Mouse (Mus musculus) neural tube, embryonic 15.5 days (tissue): ENCODE measurements around the gene Gps2. TPM values are rescaled to one million over a fixed set of nuclear protein-coding genes. Genes with fewer than 3 reads are reported as not detected.
"Not testable (repeated sequence)": the region's sequence is repeated elsewhere in the genome, so short reads cannot be mapped to it uniquely, and the experiment has no call there.

Experiments used
- ATAC-seq: fragments of 200-750 bp; cut with Nextera tagmentation; 2 replicates; pipeline ENCODE4 v1.8.0; 2017; ENCODE audit warnings: mild to moderate bottlenecking, moderate TSS enrichment, moderate library complexity; ENCODE audit not compliant: low FRiP score
- H3K27ac ChIP-seq: fragments of 300-500 bp; sonication (generic); replicated peaks from 2 replicates; pipeline ENCODE4 v1.5.1; 2015; ENCODE audit warnings: mild to moderate bottlenecking, inconsistent platforms
- H3K27me3 ChIP-seq: fragments of 300-500 bp; sonication (generic); replicated peaks from 2 replicates; pipeline ENCODE4 v1.6.1; 2015; ENCODE audit warnings: inconsistent platforms
- H3K36me3 ChIP-seq: fragments of 300-500 bp; sonication (generic); 2 replicates; pipeline ENCODE4 v1.6.1; 2015; ENCODE audit warnings: inconsistent platforms
- H3K4me1 ChIP-seq: fragments of 300-500 bp; sonication (generic); 2 replicates; pipeline ENCODE4 v1.6.1; 2015; ENCODE audit warnings: inconsistent platforms
- H3K4me2 ChIP-seq: fragments of 300-500 bp; sonication (generic); 2 replicates; pipeline ENCODE4 v1.6.1; 2015; ENCODE audit warnings: inconsistent platforms, mild to moderate bottlenecking, moderate library complexity
- H3K4me3 ChIP-seq: fragments of 300-500 bp; sonication (generic); replicated peaks from 2 replicates; pipeline ENCODE4 v1.5.1; 2015; ENCODE audit warnings: mild to moderate bottlenecking, inconsistent platforms
- H3K9ac ChIP-seq: fragments of 300-500 bp; sonication (generic); replicated peaks from 2 replicates; pipeline ENCODE4 v1.6.1; 2015; ENCODE audit warnings: mild to moderate bottlenecking, inconsistent platforms
- H3K9me3 ChIP-seq: fragments of 300-500 bp; sonication (generic); replicated peaks from 2 replicates; pipeline ENCODE4 v1.6.1; 2016; ENCODE audit warnings: inconsistent platforms
- WGBS: fragments of 180-500 bp; shearing (Covaris S2); methylation state at CpG from one replicate; pipeline ENCODE4 v1.1.7; 2015; ENCODE audit warnings: mixed read lengths; 5-methylcytosine and 5-hydroxymethylcytosine counted together
- microRNA-seq: library from miRNA; unstranded; fragments of <30 nt; microRNA quantifications from one replicate; pipeline ENCODE4, GENCODE M21; 2017
- polyA plus RNA-seq: library from polyadenylated mRNA; unstranded; fragments of >200 nt; fragmentation: Nextera tagmentation; extraction: Ambion mirVana; gene quantifications from 2 replicates; pipeline ENCODE4 v1.2.1, GENCODE M21; 2015

Gps2 gene
- polyA plus RNA-seq, 1 experiment from 2014 or later, result 63.1 TPM

DNA sequence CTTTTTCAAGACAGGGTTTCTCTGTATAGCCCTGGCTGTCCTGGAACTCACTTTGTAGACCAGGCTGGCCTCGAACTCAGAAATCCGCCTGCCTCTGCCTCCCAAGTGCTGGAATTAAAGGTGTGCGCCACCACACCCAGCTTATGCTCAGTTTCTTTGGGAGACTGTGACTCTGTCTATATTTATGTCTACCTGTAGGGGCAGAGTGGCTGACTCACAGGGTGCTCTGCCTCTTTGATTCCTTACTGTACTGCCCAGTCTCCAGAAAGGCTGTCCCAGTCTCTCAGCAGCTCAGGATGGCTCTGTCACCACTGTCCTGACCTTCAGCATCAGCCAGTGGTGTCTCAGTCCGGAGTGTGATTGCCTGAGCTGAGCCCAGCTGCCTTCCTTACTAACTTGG, 41.9 kb downstream of the Gps2 start:
- H3K4me1 ChIP-seq, ATAC-seq, H3K36me3 ChIP-seq, H3K4me3 ChIP-seq, H3K27me3 ChIP-seq, H3K27ac ChIP-seq, H3K4me2 ChIP-seq, H3K9ac ChIP-seq, H3K9me3 ChIP-seq: not testable (repeated sequence)
- 77% methylated on average over 4 of the region's 4 CpGs for WGBS

DNA sequence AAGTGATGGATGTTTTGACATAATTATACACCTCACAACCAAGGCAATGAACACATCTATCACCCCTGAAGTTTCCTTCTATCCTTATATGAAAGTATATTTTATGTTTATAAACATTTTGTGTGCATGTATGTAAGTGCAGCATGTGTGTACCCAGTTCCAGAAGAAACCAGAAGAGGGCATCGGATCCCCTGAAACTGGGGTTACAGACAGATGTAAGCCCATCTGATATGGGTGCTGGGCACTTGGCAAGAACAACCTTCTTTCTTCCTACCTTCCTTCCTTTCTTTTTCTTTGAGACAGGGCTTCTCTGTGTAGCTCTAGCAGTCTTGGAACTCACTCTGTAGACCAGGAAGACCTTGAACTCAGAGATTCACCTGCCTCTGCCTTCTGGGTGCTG, 42.5 kb downstream of the Gps2 start:
- Histone ChIP-seq H3K9ac (no peak overlapping the region), H3K9me3 (no peaks in the 10 kb centered on the region), H3K4me1 (no peaks in the 10 kb centered on the region), H3K4me2 (no peak overlapping the region), H3K4me3 (no peak overlapping the region), H3K36me3 (no peaks in the 10 kb centered on the region), H3K27me3 (peaks cover 12% of the 10 kb centered on the region; the same call in 1 of the 2 replicates), H3K27ac (no peak overlapping the region)
- WGBS, result 68% methylated on average over 1 of the region's 1 CpGs
- ATAC-seq, result no peak

GRCm38 (mm10) chr11:69960616-69961015, 46.9 kb downstream of the Gps2 start:
- Histone ChIP-seq H3K4me1 (peaks cover 6% of the 10 kb centered on the region; the same call in 1 of the 2 replicates), H3K36me3 (no peaks in the 10 kb centered on the region), H3K27me3 (peaks cover 55% of the 10 kb centered on the region), H3K27ac (no peak overlapping the region), H3K9me3 (no peaks in the 10 kb centered on the region), H3K4me2 (no peak overlapping the region), H3K4me3 (no peak overlapping the region), H3K9ac (no peak overlapping the region)
- ATAC-seq, result no peak
- 39% methylated on average over 5 of the region's 5 CpGs for WGBS

GRCm38 (mm10) chr11:69961841-69962240, 48.2 kb downstream of the Gps2 start:
- Histone ChIP-seq H3K27me3 (peaks cover 66% of the 10 kb centered on the region), H3K36me3 (no peaks in the 10 kb centered on the region), H3K4me3 (no peak overlapping the region), H3K9me3 (no peaks in the 10 kb centered on the region), H3K4me1 (peaks cover 17% of the 10 kb centered on the region), H3K4me2 (no peak overlapping the region), H3K27ac (no peak overlapping the region), H3K9ac (no peak overlapping the region)
- ATAC-seq, result no peak
- WGBS, result 44% methylated on average over 5 of the region's 5 CpGs

DNA sequence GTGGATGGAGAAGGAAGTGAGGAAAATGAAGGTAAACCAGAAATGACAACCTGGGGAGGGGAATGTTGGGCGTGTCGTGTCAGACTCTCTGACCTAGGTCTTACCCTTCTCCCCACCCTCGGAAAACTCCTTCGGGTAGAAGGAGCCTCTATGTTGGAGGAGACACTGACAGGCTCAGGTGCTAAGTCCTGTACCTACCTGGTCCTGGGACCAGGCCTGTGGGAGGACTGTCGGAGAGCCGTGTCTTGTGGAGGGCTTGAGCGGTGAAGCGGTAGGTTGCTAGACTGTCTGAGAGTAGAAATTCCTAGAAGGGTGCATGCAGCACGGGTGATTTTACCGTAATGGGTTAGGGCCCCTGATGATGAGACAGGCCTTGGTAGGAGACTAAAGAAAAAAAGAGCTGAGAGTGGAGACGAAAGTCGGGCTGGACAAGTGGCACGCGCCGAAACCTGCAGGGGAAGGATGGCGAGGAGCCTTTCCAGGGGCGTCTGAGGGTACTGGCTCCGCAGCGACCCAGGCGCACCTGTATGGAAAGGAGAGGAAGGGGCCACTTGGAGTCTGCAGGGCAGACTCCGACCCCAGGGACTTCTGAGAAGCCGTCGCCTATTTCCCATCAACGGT, 51.1 kb downstream of the Gps2 start, which contains the start of gene Cldn7:
Cldn7 (plus strand) TSS at position 130 of the 621 bp plus-strand sequence.
- 18% methylated on average over 24 of the region's 24 CpGs for WGBS
- H3K4me1 ChIP-seq, result peaks cover 18% of the 10 kb centered on the region
- no peak for ATAC-seq
- no peak within 1 kb of the TSS for H3K27ac ChIP-seq
- H3K9ac ChIP-seq, result no peak within 1 kb of the TSS
- H3K4me2 ChIP-seq, result peak within 1 kb of the TSS; percentile 34
- no peaks in the 10 kb centered on the region for H3K9me3 ChIP-seq
- H3K36me3 ChIP-seq, result peaks cover 18% of the 10 kb centered on the region
- peaks cover 83% of the 10 kb centered on the region for H3K27me3 ChIP-seq
- peak within 1 kb of the TSS; percentile 14; the same call in 1 of the 2 replicates for H3K4me3 ChIP-seq

GRCm38 (mm10) chr11:69965271-69966005, 51.8 kb downstream of the Gps2 start:
- peaks cover 83% of the 10 kb centered on the region for H3K27me3 ChIP-seq
- H3K4me1 ChIP-seq, result peaks cover 18% of the 10 kb centered on the region
- no peaks in the 10 kb centered on the region for H3K9me3 ChIP-seq
- ATAC-seq, result no peak
- H3K4me2 ChIP-seq, result peak overlapping the region; percentile 49
- WGBS, result 1% methylated on average over 48 of the region's 49 CpGs
- H3K27ac ChIP-seq, result no peak overlapping the region
- H3K4me3 ChIP-seq, result peak overlapping the region; percentile 17; the same call in 1 of the 2 replicates
- H3K9ac ChIP-seq, result no peak overlapping the region
- peaks cover 23% of the 10 kb centered on the region for H3K36me3 ChIP-seq

Small RNA genes lying within 50 kb of the gene (microRNA-seq; reads per million reads assigned to microRNA genes)
- gene Mir6924, result not detected

Other genes starting within 250 kb of the Gps2 start
- 9.0 and 13.0 TPM in 2 replicates for gene Cd68, start 247.7 kb upstream of the Gps2 start, polyA plus RNA-seq
- 437 and 477 TPM in 2 replicates for gene Eif4a1, start 241.5 kb upstream of the Gps2 start, polyA plus RNA-seq
- gene Senp3, start 231.8 kb upstream of the Gps2 start, polyA plus RNA-seq, result 90.8 and 109 TPM in 2 replicates
- gene Tnfsf13, start 228.1 kb upstream of the Gps2 start, polyA plus RNA-seq, result 0.19 and 0.43 TPM in 2 replicates
- 4.1 and 5.3 TPM in 2 replicates for gene Tnfsf12, start 218.0 kb upstream of the Gps2 start, polyA plus RNA-seq
- 1.8 and 2.3 TPM in 2 replicates for gene Tnfsfm13, start 217.8 kb upstream of the Gps2 start, polyA plus RNA-seq
- 13.2 and 18.7 TPM in 2 replicates for gene Polr2a, start 155.3 kb upstream of the Gps2 start, polyA plus RNA-seq
- gene Slc35g3, start 151.9 kb upstream of the Gps2 start, polyA plus RNA-seq, result 0.19 TPM in 1 of 2 replicates, not detected in the other
- 4.7 and 5.3 TPM in 2 replicates for gene Zbtb4, start 148.0 kb upstream of the Gps2 start, polyA plus RNA-seq
- gene Chrnb1, start 117.9 kb upstream of the Gps2 start, polyA plus RNA-seq, result 2.1 and 3.0 TPM in 2 replicates
- gene Fgf11, start 112.0 kb upstream of the Gps2 start, polyA plus RNA-seq, result 8.5 and 8.7 TPM in 2 replicates
- 1.1 and 4.2 TPM in 2 replicates for gene Tmem102, start 108.3 kb upstream of the Gps2 start, polyA plus RNA-seq
- not detected in 2 replicates for gene Gm39566, start 98.6 kb upstream of the Gps2 start, polyA plus RNA-seq
- gene Spem2, start 95.4 kb upstream of the Gps2 start, polyA plus RNA-seq, result not detected in 2 replicates
- 0.29 and 0.34 TPM in 2 replicates for gene Spem1, start 91.7 kb upstream of the Gps2 start, polyA plus RNA-seq
- 19.4 and 21.4 TPM in 2 replicates for gene Nlgn2, start 76.1 kb upstream of the Gps2 start, polyA plus RNA-seq
- gene Tmem256, start 75.4 kb upstream of the Gps2 start, polyA plus RNA-seq, result 368 and 430 TPM in 2 replicates
- gene Plscr3, start 67.5 kb upstream of the Gps2 start, polyA plus RNA-seq, result 44.3 and 53.1 TPM in 2 replicates
- 0.19 and 1.9 TPM in 2 replicates for gene Tnk1, start 55.2 kb upstream of the Gps2 start, polyA plus RNA-seq
- not detected in 2 replicates for gene Tmem95, start 35.9 kb upstream of the Gps2 start, polyA plus RNA-seq
- gene Kctd11, start 32.5 kb upstream of the Gps2 start, polyA plus RNA-seq, result 2.1 and 3.2 TPM in 2 replicates
- gene Acap1, start 18.3 kb upstream of the Gps2 start, polyA plus RNA-seq, result 0.40 and 16.3 TPM in 2 replicates
- 6.3 and 6.5 TPM in 2 replicates for gene 2810408A11Rik, start 12.9 kb upstream of the Gps2 start, polyA plus RNA-seq
- gene Neurl4, start 12.8 kb upstream of the Gps2 start, polyA plus RNA-seq, result 15.7 and 17.0 TPM in 2 replicates
- 1,034 and 1,270 TPM in 2 replicates for gene Eif5a, start 8.1 kb downstream of the Gps2 start, polyA plus RNA-seq
- 5.0 and 6.3 TPM in 2 replicates for gene Ybx2, start 21.9 kb downstream of the Gps2 start, polyA plus RNA-seq
- 4.4 and 8.5 TPM in 2 replicates for gene Slc2a4, start 34.3 kb downstream of the Gps2 start, polyA plus RNA-seq
- 0.33 and 64.8 TPM in 2 replicates for gene Cldn7, start 50.9 kb downstream of the Gps2 start, polyA plus RNA-seq
- 23.6 and 27.2 TPM in 2 replicates for gene Ctdnep1, start 67.3 kb downstream of the Gps2 start, polyA plus RNA-seq
- gene Elp5, start 68.6 kb downstream of the Gps2 start, polyA plus RNA-seq, result 159 and 167 TPM in 2 replicates
- gene Gabarap, start 77.3 kb downstream of the Gps2 start, polyA plus RNA-seq, result 549 and 565 TPM in 2 replicates
- 53.5 and 57.8 TPM in 2 replicates for gene Phf23, start 81.9 kb downstream of the Gps2 start, polyA plus RNA-seq
- gene Dvl2, start 86.7 kb downstream of the Gps2 start, polyA plus RNA-seq, result 22.6 and 25.1 TPM in 2 replicates
- 61.7 and 65.7 TPM in 2 replicates for gene Acadvl, start 101.5 kb downstream of the Gps2 start, polyA plus RNA-seq
- 20.1 and 24.7 TPM in 2 replicates for gene Dlg4, start 103.1 kb downstream of the Gps2 start, polyA plus RNA-seq
- gene Asgr1, start 140.2 kb downstream of the Gps2 start, polyA plus RNA-seq, result 1.7 and 2.1 TPM in 2 replicates
- gene Asgr2, start 178.8 kb downstream of the Gps2 start, polyA plus RNA-seq, result 0.18 TPM in 1 of 2 replicates, not detected in the other
- 0.38 and 0.55 TPM in 2 replicates for gene Mgl2, start 216.4 kb downstream of the Gps2 start, polyA plus RNA-seq
- 0.37 and 1.1 TPM in 2 replicates for gene Clec10a, start 242.3 kb downstream of the Gps2 start, polyA plus RNA-seq